Mouse (Mus musculus) liver, embryonic 11.5 days (tissue): ENCODE data around the gene Cd200r1. TPM values are rescaled to one million over a fixed set of nuclear protein-coding genes. Genes with fewer than 3 reads are reported as not detected.

Experiments used
- ATAC-seq: fragments of 200-750 bp; cut with Nextera tagmentation; replicated peaks from 2 replicates; pipeline ENCODE4 v1.8.0; 2017; ENCODE audit warnings: moderate number of reproducible peaks, mild to moderate bottlenecking, moderate TSS enrichment, moderate library complexity; ENCODE audit not compliant: low FRiP score
- DNase-seq: peaks from one replicate; pipeline ENCODE4 v3.0.0-alpha.2; 2017; ENCODE audit warnings: low spot score
- H3K27ac ChIP-seq: fragments of 300-500 bp; sonication (generic); 2 replicates; pipeline ENCODE4 v1.5.1; 2014; ENCODE audit warnings: mild to moderate bottlenecking, low read depth, low read length, control low read depth
- H3K27me3 ChIP-seq: fragments of 300-500 bp; sonication (generic); replicated peaks from 2 replicates; pipeline ENCODE4 v1.6.1; 2014; ENCODE audit warnings: low read length, mixed read lengths; ENCODE audit not compliant: control insufficient read depth, insufficient read depth
- H3K36me3 ChIP-seq: fragments of 300-500 bp; sonication (generic); 2 replicates; pipeline ENCODE4 v1.6.1; 2014; ENCODE audit warnings: mild to moderate bottlenecking, low read length, moderate library complexity, mixed read lengths; ENCODE audit not compliant: control insufficient read depth, insufficient read depth
- H3K4me1 ChIP-seq: fragments of 300-500 bp; sonication (generic); replicated peaks from 2 replicates; pipeline ENCODE4 v1.6.1; 2014; ENCODE audit warnings: low read length, mixed read lengths; ENCODE audit not compliant: control insufficient read depth, insufficient read depth
- H3K4me2 ChIP-seq: fragments of 300-500 bp; sonication (generic); 2 replicates; pipeline ENCODE4 v1.6.1; 2014; ENCODE audit warnings: mild to moderate bottlenecking, control low read depth, moderate library complexity
- H3K4me3 ChIP-seq: fragments of 300-500 bp; sonication (generic); 2 replicates; pipeline ENCODE4 v1.5.1; 2014; ENCODE audit warnings: low read depth, low read length, control low read depth
- H3K9ac ChIP-seq: fragments of 300-500 bp; sonication (generic); 2 replicates; pipeline ENCODE4 v1.6.1; 2014; ENCODE audit warnings: low read depth, low read length, control low read depth
- H3K9me3 ChIP-seq: fragments of 300-500 bp; sonication (generic); 2 replicates; pipeline ENCODE4 v1.6.1; 2016; ENCODE audit warnings: low read length, inconsistent platforms, mixed read lengths; ENCODE audit not compliant: control insufficient read depth
- WGBS: fragments of 180-500 bp; shearing (Covaris S2); extraction: QIAGEN DNeasy Blood & Tissue Kit; methylation state at CpG from one replicate; pipeline ENCODE4 v1.1.7; 2014; 5-methylcytosine and 5-hydroxymethylcytosine counted together
- polyA plus RNA-seq: library from polyadenylated mRNA; unstranded; fragments of >200 nt; fragmentation: Nextera tagmentation; extraction: Ambion mirVana; gene quantifications from 2 replicates; pipeline ENCODE4 v1.2.1, GENCODE M21; 2014

The Cd200r1 gene
- 5.9 and 6.1 TPM in 2 replicates for polyA plus RNA-seq

DNA sequence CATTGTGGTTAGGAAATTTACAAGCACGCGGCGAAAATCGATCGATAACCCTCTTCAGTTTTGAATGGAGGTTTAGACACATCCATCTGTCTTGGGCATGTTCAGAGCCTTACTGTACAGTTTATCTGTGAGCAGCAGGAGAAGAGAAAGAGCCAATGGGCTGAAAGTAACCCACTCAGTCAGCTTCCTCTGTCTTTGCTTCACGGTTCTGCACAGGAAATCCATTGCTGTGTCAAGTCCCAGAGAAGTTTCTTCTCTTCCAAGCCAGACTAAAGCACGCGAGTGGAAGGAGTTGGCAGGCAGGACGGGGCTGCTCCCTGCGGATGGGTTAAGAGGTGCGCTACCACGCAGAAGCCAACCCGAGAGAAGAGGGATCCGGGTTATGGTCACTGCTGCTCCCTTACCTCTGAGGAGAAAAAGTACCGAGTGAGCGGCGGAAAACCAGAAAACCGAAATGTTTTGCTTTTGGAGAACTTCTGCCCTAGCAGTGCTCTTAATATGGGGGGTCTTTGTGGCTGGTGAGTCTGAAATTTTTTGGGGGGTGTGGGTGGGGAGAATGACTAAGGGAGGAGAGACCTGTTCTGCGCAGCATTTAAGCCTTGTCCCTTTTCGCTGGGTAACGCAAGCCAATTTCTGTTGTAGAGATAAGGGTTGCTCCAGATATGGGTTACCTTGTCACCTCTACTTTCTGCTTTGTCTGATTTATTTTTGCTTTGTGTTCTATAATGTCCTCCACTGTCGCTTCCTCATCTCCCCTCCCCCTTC, at the start of gene Cd200r1:
TSS of gene Cd200r1 (plus strand) at position 182 of the 765 bp plus-strand sequence.
- WGBS = 40% methylated on average over 22 of the region's 22 CpGs
- Histone ChIP-seq H3K36me3 (no peaks in the 10 kb centered on the region), H3K4me1 (0 out of 2 replicates have a peak, but pooled peaks cover 2% of the 10 kb centered on the region), H3K9me3 (no peaks in the 10 kb centered on the region), H3K27ac (peak within 1 kb of the TSS; percentile 15; the same call in 1 of the 2 replicates), H3K9ac (peak within 1 kb of the TSS; percentile 38), H3K4me3 (peak within 1 kb of the TSS; percentile 49), H3K27me3 (no peaks in the 10 kb centered on the region), H3K4me2 (peak within 1 kb of the TSS; percentile 69)
- DNase-seq (peak; percentile 39), ATAC-seq (peak; percentile 88)

DNA sequence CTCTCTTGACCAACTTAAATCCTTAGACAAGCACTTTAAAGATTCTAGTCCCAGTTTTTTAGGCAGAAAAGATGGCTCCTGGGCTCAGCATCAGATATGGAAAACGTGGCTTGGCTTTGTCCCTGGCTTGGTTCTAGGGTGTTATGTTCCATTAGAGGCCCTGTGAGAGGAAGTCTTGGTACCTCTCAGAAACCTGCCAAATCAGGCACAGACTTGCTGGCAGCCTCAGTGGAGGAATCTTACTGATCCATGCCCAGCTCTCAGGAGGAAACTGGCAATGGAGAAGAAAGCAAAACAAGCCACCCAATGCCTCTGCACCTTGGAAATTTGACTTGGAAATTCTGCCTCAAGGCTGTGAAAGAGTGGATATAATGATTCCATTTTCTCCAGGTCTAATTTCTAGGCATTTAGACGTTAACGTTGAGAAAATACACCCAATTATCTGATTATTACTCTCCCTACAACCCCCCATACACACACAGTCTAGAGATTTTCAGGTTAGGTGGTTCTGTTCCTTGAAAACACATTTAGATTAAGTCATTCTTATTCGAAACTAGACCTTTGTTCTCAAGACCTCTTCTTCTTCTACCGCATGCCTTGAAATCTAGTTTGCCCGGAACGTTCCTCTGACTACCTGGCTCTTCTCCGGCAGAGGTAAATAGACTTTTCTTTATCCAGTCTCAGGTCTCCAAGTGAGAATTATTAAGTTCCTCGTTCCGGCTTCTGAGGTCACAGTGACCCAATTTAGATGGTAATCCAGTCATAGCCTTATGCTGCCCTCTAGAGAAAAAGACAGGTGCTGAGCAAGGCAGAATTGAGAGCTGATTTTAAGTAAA, 49.0 kb upstream of the Cd200r1 start:
- Histone ChIP-seq H3K36me3 (peaks cover 3% of the 10 kb centered on the region; the same call in 1 of the 2 replicates), H3K9me3 (no peaks in the 10 kb centered on the region), H3K27ac (no peak overlapping the region), H3K4me1 (no peaks in the 10 kb centered on the region), H3K9ac (no peak overlapping the region), H3K4me3 (no peak overlapping the region), H3K4me2 (no peak overlapping the region), H3K27me3 (no peaks in the 10 kb centered on the region)
- ATAC-seq (no peak), DNase-seq (no peak)
- 48% methylated on average over 10 of the region's 10 CpGs for WGBS

DNA sequence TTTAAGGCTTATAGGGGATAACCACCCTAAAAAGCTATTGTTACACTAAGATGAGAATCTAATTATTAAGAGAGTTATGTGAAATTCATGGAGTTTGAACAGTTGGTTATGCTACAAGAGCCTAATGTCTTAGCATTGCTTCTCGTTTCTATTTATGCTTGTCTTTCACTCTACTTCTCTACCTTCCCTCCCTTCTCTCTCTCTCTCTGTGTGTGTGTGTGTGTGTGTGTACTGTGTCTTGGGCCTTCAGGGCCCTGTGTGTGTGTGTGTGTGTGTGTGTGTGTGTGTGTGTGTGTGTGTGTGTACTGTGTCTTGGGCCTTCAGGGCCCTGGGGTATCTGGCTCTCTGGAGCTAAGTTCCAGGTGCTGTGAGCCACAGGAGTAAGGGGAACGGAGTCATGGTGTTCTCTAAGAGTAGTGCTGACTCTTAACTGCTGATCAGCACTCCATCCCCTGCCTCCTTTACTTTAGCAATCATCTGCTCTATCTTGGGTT, 48.3 kb upstream of the Cd200r1 start:
- DNase-seq (no peak), ATAC-seq (no peak; the same call in 1 of the 2 replicates)
- Histone ChIP-seq H3K9me3 (no peaks in the 10 kb centered on the region), H3K4me2 (no peak overlapping the region), H3K4me3 (no peak overlapping the region), H3K27ac (no peak overlapping the region), H3K9ac (no peak overlapping the region), H3K27me3 (no peaks in the 10 kb centered on the region), H3K36me3 (peaks cover 3% of the 10 kb centered on the region; the same call in 1 of the 2 replicates), H3K4me1 (no peaks in the 10 kb centered on the region)
- 63% methylated on average over 2 of the region's 2 CpGs for WGBS

DNA sequence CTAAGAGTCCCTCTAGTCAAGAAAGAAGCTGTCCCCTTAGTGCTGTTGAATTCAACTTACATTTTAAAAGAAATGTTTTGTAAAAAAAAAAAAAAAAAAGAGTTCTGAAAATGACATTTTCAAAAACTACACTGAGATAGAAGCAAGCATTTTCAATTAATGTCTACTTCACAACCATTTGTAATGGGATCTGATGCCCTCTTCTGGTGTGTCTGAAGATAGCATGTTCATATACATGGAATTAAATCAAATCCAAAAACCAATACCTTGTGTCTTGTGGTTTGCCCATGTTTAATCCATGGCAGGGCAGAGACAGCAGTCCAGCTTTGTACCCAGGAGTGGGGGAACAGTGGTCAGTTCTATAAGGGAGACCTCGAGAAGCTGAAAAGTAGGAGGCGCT, 47.7 kb upstream of the Cd200r1 start:
- Histone ChIP-seq H3K4me1 (peaks cover 2% of the 10 kb centered on the region; the same call in 1 of the 2 replicates), H3K27ac (no peak overlapping the region), H3K4me2 (no peak overlapping the region), H3K9ac (no peak overlapping the region), H3K36me3 (peaks cover 3% of the 10 kb centered on the region; the same call in 1 of the 2 replicates), H3K9me3 (no peaks in the 10 kb centered on the region), H3K4me3 (no peak overlapping the region), H3K27me3 (no peaks in the 10 kb centered on the region)
- no peak for ATAC-seq
- no peak for DNase-seq
- WGBS = 72% methylated on average over 2 of the region's 2 CpGs

DNA sequence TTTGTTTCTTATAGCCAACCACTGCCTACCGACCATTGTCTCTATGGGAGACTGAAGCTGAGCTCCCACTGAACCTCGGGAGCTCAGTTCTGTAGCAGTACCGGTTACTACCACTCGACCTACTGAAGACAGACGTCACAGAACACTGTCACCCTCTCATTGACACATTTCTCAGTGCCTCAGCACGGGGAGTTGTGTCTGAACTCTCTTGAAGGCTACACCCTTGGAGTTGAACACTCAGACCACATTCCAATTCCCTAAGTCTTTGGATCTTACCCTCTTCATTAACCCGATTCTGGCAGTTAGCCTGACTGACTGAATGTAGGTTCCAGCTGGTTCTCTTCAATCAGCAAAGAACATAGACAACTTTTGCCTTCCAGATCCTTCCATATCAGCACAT, 46.2 kb upstream of the Cd200r1 start:
- Histone ChIP-seq H3K9ac (no peak overlapping the region), H3K36me3 (peaks cover 3% of the 10 kb centered on the region; the same call in 1 of the 2 replicates), H3K27ac (no peak overlapping the region), H3K4me3 (no peak overlapping the region), H3K27me3 (no peaks in the 10 kb centered on the region), H3K9me3 (no peaks in the 10 kb centered on the region), H3K4me1 (peaks cover 6% of the 10 kb centered on the region; the same call in 1 of the 2 replicates), H3K4me2 (no peak overlapping the region)
- DNase-seq (no peak), ATAC-seq (no peak)
- WGBS = 77% methylated on average over 7 of the region's 7 CpGs

DNA sequence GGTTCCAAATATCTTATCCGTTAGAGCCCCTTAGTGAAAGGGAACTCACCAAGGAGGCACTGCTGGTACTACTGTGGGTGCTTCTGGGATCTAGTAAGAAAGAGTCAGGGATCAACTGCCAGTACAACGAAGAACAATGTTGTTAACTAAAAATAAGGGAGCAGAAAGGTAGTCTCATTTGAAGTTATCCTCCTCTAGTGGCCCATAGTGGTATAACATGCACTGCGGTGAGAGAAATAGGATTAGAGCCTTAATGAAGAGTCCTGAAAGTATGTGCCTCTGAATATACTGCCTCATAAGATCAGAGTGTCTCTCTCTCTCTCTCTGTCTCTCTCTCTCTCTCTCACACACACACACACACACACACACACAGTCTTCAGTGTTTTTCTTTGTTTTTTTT, 45.0 kb upstream of the Cd200r1 start:
- H3K4me2 ChIP-seq = no peak overlapping the region
- DNase-seq (no peak), ATAC-seq (no peak)
- H3K36me3 ChIP-seq = peaks cover 3% of the 10 kb centered on the region; the same call in 1 of the 2 replicates
- no peak overlapping the region for H3K27ac ChIP-seq
- peaks cover 9% of the 10 kb centered on the region; the same call in 1 of the 2 replicates for H3K4me1 ChIP-seq
- no peaks in the 10 kb centered on the region for H3K27me3 ChIP-seq
- H3K9ac ChIP-seq = no peak overlapping the region
- no peak overlapping the region for H3K4me3 ChIP-seq
- H3K9me3 ChIP-seq = no peaks in the 10 kb centered on the region
- 82% methylated on average over 3 of the region's 3 CpGs for WGBS

DNA sequence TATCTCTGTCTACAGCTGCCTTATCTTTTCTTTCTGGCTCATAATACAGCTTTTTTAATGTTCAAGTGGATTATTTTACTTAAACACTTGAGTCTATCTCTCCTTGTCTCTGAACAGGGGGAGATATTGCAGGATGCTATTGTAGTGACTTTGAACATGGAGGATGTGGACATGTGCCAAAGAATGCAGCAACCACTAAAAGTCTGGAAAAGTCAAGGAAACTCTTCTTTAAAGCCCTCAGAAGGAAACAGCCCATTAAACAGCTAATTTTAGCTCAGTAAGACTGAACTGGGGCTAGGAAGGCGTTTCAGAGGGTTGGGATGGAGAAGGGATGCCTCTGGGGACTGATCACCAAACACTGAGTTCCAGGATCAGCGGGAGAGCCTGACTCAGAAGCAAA, 42.9 kb upstream of the Cd200r1 start:
- H3K4me2 ChIP-seq = no peak overlapping the region
- H3K27me3 ChIP-seq = no peaks in the 10 kb centered on the region
- 83% methylated on average over 2 of the region's 2 CpGs for WGBS
- peaks cover 21% of the 10 kb centered on the region for H3K4me1 ChIP-seq
- H3K36me3 ChIP-seq = peaks cover 5% of the 10 kb centered on the region; the same call in 1 of the 2 replicates
- H3K4me3 ChIP-seq = no peak overlapping the region
- no peak for ATAC-seq
- no peak overlapping the region for H3K27ac ChIP-seq
- no peak overlapping the region for H3K9ac ChIP-seq
- H3K9me3 ChIP-seq = no peaks in the 10 kb centered on the region
- no peak for DNase-seq

DNA sequence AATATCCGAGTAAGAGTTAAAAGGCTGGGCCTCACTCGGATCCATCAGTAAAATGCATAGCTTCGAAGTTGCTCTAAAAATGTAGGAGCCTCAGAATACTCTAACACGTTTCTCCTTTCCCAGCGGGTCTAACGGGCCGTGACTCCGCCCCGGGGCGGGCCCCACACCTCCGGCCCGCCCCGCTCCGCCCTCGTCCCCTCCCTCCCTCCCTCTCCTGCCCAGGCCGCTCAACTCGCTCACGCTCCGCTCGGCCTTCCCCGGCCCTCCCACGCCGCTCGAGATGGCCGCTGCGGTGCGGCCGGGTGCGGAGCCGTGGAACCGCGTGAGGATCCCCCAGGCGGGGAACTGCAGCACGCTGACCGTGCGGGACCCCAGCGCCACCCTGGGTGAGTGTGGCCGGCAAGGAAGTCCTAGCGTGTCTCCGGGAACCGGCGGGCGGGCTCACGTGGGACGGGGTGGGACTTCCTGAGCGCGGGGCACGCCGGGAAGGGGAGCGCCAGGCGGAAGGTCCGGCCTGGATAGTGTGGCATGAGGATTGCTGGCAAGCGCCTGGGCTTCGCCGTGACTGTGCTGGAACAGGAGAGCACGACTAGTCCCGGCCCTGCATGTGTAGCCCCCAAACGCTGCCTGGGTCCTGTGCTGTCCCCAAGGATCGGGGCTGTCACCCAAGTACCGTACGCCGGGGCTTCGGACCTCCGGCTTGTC, 41.3 kb upstream of the Cd200r1 start, which contains the start of gene Nepro:
TSS of gene Nepro (plus strand) at position 219 of the 705 bp plus-strand sequence.
- Histone ChIP-seq H3K27ac (peak within 1 kb of the TSS; percentile 86), H3K9me3 (no peaks in the 10 kb centered on the region), H3K27me3 (no peaks in the 10 kb centered on the region), H3K4me2 (peak within 1 kb of the TSS; percentile 84), H3K4me3 (peak within 1 kb of the TSS; percentile 86), H3K9ac (peak within 1 kb of the TSS; percentile 95), H3K4me1 (peaks cover 22% of the 10 kb centered on the region), H3K36me3 (peaks cover 5% of the 10 kb centered on the region; the same call in 1 of the 2 replicates)
- ATAC-seq (peak; percentile 94), DNase-seq (peak; percentile 96)
- WGBS = under 1% methylated on average over 63 of the region's 64 CpGs
